Mouse (Mus musculus): ENCODE measurements around the gene Lmna. TPM values are rescaled to one million over a fixed set of nuclear protein-coding genes. Genes with fewer than 3 reads are reported as not detected.

The Lmna gene
- total and polyA plus RNA-seq, 2 experiments, result 28.2 to 44.7 TPM

- H3K36me3 ChIP-seq (ENCODE audit: control insufficient read depth, insufficient read depth, low read length), result peaks cover 50% of the 10 kb centered on the region
- H3K9ac ChIP-seq (ENCODE audit: low read depth, low read length), result no peak overlapping the region
- no peak overlapping the region for H3K4me3 ChIP-seq (ENCODE audit: insufficient read depth, low read depth, low read length)
- 64% methylated on average over 8 of the region's 8 CpGs for WGBS
- TF ChIP-seq POLR2A (IDR thresholded peaks at IDR 0.05; ENCODE audit: extremely low read depth, insufficient read depth, low read length) (no peak), CTCF (IDR thresholded peaks at IDR 0.05; ENCODE audit: low read depth, low read length) (no peak)
- no peak for DNase-seq (ENCODE audit: extremely low read depth, low read depth, low spot score)
- H3K4me1 ChIP-seq (ENCODE audit: control insufficient read depth, insufficient read depth, low read length), result peaks cover 14% of the 10 kb centered on the region
- H3K27ac ChIP-seq (replicated peaks; ENCODE audit: insufficient read depth, low read depth, low read length), result no peak overlapping the region
- no peaks in the 10 kb centered on the region; the same call in 1 of the 2 replicates for H3K79me2 ChIP-seq (ENCODE audit: control insufficient read depth, insufficient read depth, low read length)
- no peaks in the 10 kb centered on the region for H3K27me3 ChIP-seq (ENCODE audit: control insufficient read depth, insufficient read depth, low read length)
Observed at GRCm38 (mm10) chr3:88447676-88448183, 62.0 kb downstream of the Lmna start.

- peak; percentile 49 for DNase-seq (ENCODE audit: extremely low read depth, low read depth, low spot score)
- H3K27ac ChIP-seq (replicated peaks; ENCODE audit: insufficient read depth, low read depth, low read length), result no peak overlapping the region
- peaks cover 16% of the 10 kb centered on the region for H3K4me1 ChIP-seq (ENCODE audit: control insufficient read depth, insufficient read depth, low read length)
- H3K9ac ChIP-seq (ENCODE audit: low read depth, low read length), result no peak overlapping the region
- no peak for TF ChIP-seq POLR2A (IDR thresholded peaks at IDR 0.05; ENCODE audit: extremely low read depth, insufficient read depth, low read length)
- TF ChIP-seq CTCF (IDR thresholded peaks at IDR 0.05; ENCODE audit: low read depth, low read length), result no peak
- H3K4me3 ChIP-seq (ENCODE audit: insufficient read depth, low read depth, low read length), result no peak overlapping the region
- H3K36me3 ChIP-seq (ENCODE audit: control insufficient read depth, insufficient read depth, low read length), result peaks cover 41% of the 10 kb centered on the region
- no peaks in the 10 kb centered on the region; the same call in 1 of the 2 replicates for H3K79me2 ChIP-seq (ENCODE audit: control insufficient read depth, insufficient read depth, low read length)
- WGBS, result 58% methylated on average over 8 of the region's 8 CpGs
- H3K27me3 ChIP-seq (ENCODE audit: control insufficient read depth, insufficient read depth, low read length), result no peaks in the 10 kb centered on the region
Observed at GRCm38 (mm10) chr3:88446471-88447123, 63.2 kb downstream of the Lmna start.

GRCm38 (mm10) chr3:88442888-88443287, 66.9 kb downstream of the Lmna start:
- no peaks in the 10 kb centered on the region; the same call in 1 of the 2 replicates for H3K79me2 ChIP-seq (ENCODE audit: control insufficient read depth, insufficient read depth, low read length)
- H3K27me3 ChIP-seq (ENCODE audit: control insufficient read depth, insufficient read depth, low read length), result no peaks in the 10 kb centered on the region
- H3K36me3 ChIP-seq (ENCODE audit: control insufficient read depth, insufficient read depth, low read length), result peaks cover 37% of the 10 kb centered on the region
- DNase-seq (ENCODE audit: extremely low read depth, low read depth, low spot score), result peak; percentile 77
- peaks cover 17% of the 10 kb centered on the region for H3K4me1 ChIP-seq (ENCODE audit: control insufficient read depth, insufficient read depth, low read length)
- no peak overlapping the region for H3K9ac ChIP-seq (ENCODE audit: low read depth, low read length)
- H3K27ac ChIP-seq (replicated peaks; ENCODE audit: insufficient read depth, low read depth, low read length), result 0 out of 2 replicates have a peak overlapping the region, but pooled peaks have one; percentile 0
- no peak overlapping the region for H3K4me3 ChIP-seq (ENCODE audit: insufficient read depth, low read depth, low read length)
- TF ChIP-seq CTCF (IDR thresholded peaks at IDR 0.05; ENCODE audit: low read depth, low read length), result no peak
- TF ChIP-seq POLR2A (IDR thresholded peaks at IDR 0.05; ENCODE audit: extremely low read depth, insufficient read depth, low read length), result no peak
- 46% methylated on average over 7 of the region's 7 CpGs for WGBS

- WGBS, result 87% methylated on average over 12 of the region's 12 CpGs
- Histone ChIP-seq H3K36me3 (ENCODE audit: control insufficient read depth, insufficient read depth, low read length) (peaks cover 34% of the 10 kb centered on the region), H3K27ac (replicated peaks; ENCODE audit: insufficient read depth, low read depth, low read length) (0 out of 2 replicates have a peak overlapping the region, but pooled peaks have one; percentile 0), H3K4me3 (ENCODE audit: insufficient read depth, low read depth, low read length) (no peak overlapping the region), H3K9ac (ENCODE audit: low read depth, low read length) (no peak overlapping the region), H3K79me2 (ENCODE audit: control insufficient read depth, insufficient read depth, low read length) (no peaks in the 10 kb centered on the region; the same call in 1 of the 2 replicates), H3K4me1 (ENCODE audit: control insufficient read depth, insufficient read depth, low read length) (peaks cover 13% of the 10 kb centered on the region), H3K27me3 (ENCODE audit: control insufficient read depth, insufficient read depth, low read length) (no peaks in the 10 kb centered on the region)
- TF ChIP-seq CTCF (IDR thresholded peaks at IDR 0.05; ENCODE audit: low read depth, low read length) (no peak), POLR2A (IDR thresholded peaks at IDR 0.05; ENCODE audit: extremely low read depth, insufficient read depth, low read length) (no peak)
- no peak for DNase-seq (ENCODE audit: extremely low read depth, low read depth, low spot score)
Observed at GRCm38 (mm10) chr3:88442488-88442887, 67.3 kb downstream of the Lmna start.

GRCm38 (mm10) chr3:88440500-88441381, 69.0 kb downstream of the Lmna start:
- peak overlapping the region; percentile 50 for H3K27ac ChIP-seq (replicated peaks; ENCODE audit: insufficient read depth, low read depth, low read length)
- peaks cover 27% of the 10 kb centered on the region for H3K36me3 ChIP-seq (ENCODE audit: control insufficient read depth, insufficient read depth, low read length)
- whole genome bisulfite sequencing, result 30% methylated on average over 27 of the region's 27 CpGs
- H3K79me2 ChIP-seq (ENCODE audit: control insufficient read depth, insufficient read depth, low read length), result no peaks in the 10 kb centered on the region
- H3K27me3 ChIP-seq (ENCODE audit: control insufficient read depth, insufficient read depth, low read length), result no peaks in the 10 kb centered on the region
- peak; percentile 77 for DNase-seq (ENCODE audit: extremely low read depth, low read depth, low spot score)
- H3K9ac ChIP-seq (ENCODE audit: low read depth, low read length), result peak overlapping the region; percentile 47
- H3K4me1 ChIP-seq (ENCODE audit: control insufficient read depth, insufficient read depth, low read length), result peaks cover 11% of the 10 kb centered on the region
- peak overlapping the region; percentile 16 for H3K4me3 ChIP-seq (ENCODE audit: insufficient read depth, low read depth, low read length)
- TF ChIP-seq POLR2A (IDR thresholded peaks at IDR 0.05; ENCODE audit: extremely low read depth, insufficient read depth, low read length), result 0 out of 2 replicates have a peak, but pooled peaks have one; percentile 14
- TF ChIP-seq CTCF (IDR thresholded peaks at IDR 0.05; ENCODE audit: low read depth, low read length), result peak; percentile 34

Measured in liver, adult 2 months (tissue).